Mouse (Mus musculus): ENCODE data around the gene Tom1l2. TPM values are rescaled to one million over a fixed set of nuclear protein-coding genes. Genes with fewer than 3 reads are reported as not detected.

The Tom1l2 gene
- polyA plus RNA-seq, 1 experiment from 2014 or later, result 19.7 TPM

DNA sequence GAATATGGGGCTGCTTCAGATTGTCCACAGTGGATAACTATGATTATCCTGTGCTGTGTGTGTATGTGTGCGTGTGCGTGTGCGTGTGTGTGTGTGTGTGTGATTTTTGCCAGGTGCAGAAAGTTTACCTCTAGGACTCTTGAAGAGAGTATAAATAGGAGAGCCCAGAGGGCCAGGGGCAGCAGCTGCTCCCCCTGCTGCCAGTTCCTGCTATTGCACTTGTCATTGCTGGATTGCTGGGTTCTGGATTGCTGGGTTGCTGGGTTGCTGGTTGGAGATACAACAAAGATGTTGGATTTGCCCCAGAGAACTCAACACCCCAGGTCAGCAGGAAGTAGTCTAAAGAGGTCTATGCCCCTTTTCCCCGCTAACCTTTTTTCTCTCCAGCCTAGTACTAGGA lies 14.4 kb downstream of the Tom1l2 start:
- no peak overlapping the region for H3K4me3 ChIP-seq (ENCODE audit: low read depth, low read length)
- no peak overlapping the region for H3K9ac ChIP-seq (replicated peaks; ENCODE audit: low read depth)
- H3K9me3 ChIP-seq (ENCODE audit: low read length), result no peaks in the 10 kb centered on the region
- H3K4me1 ChIP-seq (ENCODE audit: insufficient read depth, low read depth, low read length), result no peaks in the 10 kb centered on the region; the same call in none of the 2 replicates
- no peak for TF ChIP-seq EP300 (IDR thresholded peaks at IDR 0.05)
- TF ChIP-seq CTCF (IDR thresholded peaks at IDR 0.05), result peak; percentile 73
- ATAC-seq (peak; percentile 63), DNase-seq (ENCODE audit: low spot score) (peak; percentile 48)
- 60% methylated on average over 4 of the region's 4 CpGs for WGBS
- H3K4me2 ChIP-seq (replicated peaks; ENCODE audit: low read depth, low read length), result no peak overlapping the region
- H3K36me3 ChIP-seq (ENCODE audit: insufficient read depth, low read length), result no peaks in the 10 kb centered on the region
- H3K27ac ChIP-seq (ENCODE audit: low read length), result no peak overlapping the region
- H3K27me3 ChIP-seq (replicated peaks; ENCODE audit: insufficient read depth, low read length), result no peaks in the 10 kb centered on the region

DNA sequence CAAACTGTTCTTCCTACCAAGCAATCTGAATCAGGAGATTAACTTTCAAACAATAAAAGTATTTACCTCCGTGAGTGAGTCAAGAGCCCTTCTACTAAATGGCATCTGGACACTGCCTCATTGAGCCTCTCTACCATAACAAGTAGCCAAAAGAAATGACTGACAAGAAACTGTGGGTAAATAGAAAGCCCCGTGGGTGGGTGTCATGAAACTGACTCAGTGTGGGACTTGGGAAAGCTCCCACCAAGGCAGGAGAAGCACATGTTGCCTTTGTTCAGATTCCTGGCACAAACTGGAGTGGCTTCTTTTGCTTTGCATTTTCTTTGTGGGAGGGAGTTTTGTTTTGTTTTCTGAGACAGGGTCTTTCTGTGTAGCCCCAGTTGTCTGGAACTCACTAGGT lies 16.9 kb downstream of the Tom1l2 start:
- 48% methylated on average over 2 of the region's 2 CpGs for WGBS

GRCm38 (mm10) chr11:60334124-60334523 lies 18.6 kb downstream of the Tom1l2 start:
- no peaks in the 10 kb centered on the region; the same call in none of the 2 replicates for H3K4me1 ChIP-seq (ENCODE audit: insufficient read depth, low read depth, low read length)
- H3K27ac ChIP-seq (ENCODE audit: low read length), result peak overlapping the region; percentile 27; the same call in 1 of the 2 replicates
- 45% methylated on average over 3 of the region's 3 CpGs for WGBS
- no peak for DNase-seq (ENCODE audit: low spot score)
- TF ChIP-seq CTCF (IDR thresholded peaks at IDR 0.05), result no peak
- TF ChIP-seq EP300 (IDR thresholded peaks at IDR 0.05), result no peak
- H3K9ac ChIP-seq (replicated peaks; ENCODE audit: low read depth), result no peak overlapping the region
- H3K9me3 ChIP-seq (ENCODE audit: low read length), result no peaks in the 10 kb centered on the region
- H3K27me3 ChIP-seq (replicated peaks; ENCODE audit: insufficient read depth, low read length), result no peaks in the 10 kb centered on the region
- H3K4me3 ChIP-seq (ENCODE audit: low read depth, low read length), result no peak overlapping the region
- no peak for ATAC-seq
- no peaks in the 10 kb centered on the region for H3K36me3 ChIP-seq (ENCODE audit: insufficient read depth, low read length)
- H3K4me2 ChIP-seq (replicated peaks; ENCODE audit: low read depth, low read length), result no peak overlapping the region

More for the DNA sequence above, 16.9 kb downstream of the Tom1l2 start:
- H3K4me1 ChIP-seq (ENCODE audit: insufficient read depth, low read depth, low read length), result no peaks in the 10 kb centered on the region; the same call in none of the 2 replicates
- no peak overlapping the region for H3K4me2 ChIP-seq (replicated peaks; ENCODE audit: low read depth, low read length)
- no peaks in the 10 kb centered on the region for H3K27me3 ChIP-seq (replicated peaks; ENCODE audit: insufficient read depth, low read length)
- ATAC-seq (no peak), DNase-seq (ENCODE audit: low spot score) (peak; percentile 40)
- no peaks in the 10 kb centered on the region for H3K9me3 ChIP-seq (ENCODE audit: low read length)
- no peak overlapping the region for H3K4me3 ChIP-seq (ENCODE audit: low read depth, low read length)
- no peak for TF ChIP-seq CTCF (IDR thresholded peaks at IDR 0.05)
- TF ChIP-seq EP300 (IDR thresholded peaks at IDR 0.05), result no peak
- H3K36me3 ChIP-seq (ENCODE audit: insufficient read depth, low read length), result no peaks in the 10 kb centered on the region
- no peak overlapping the region for H3K9ac ChIP-seq (replicated peaks; ENCODE audit: low read depth)
- H3K27ac ChIP-seq (ENCODE audit: low read length), result peak overlapping the region; percentile 15; the same call in 1 of the 2 replicates

DNA sequence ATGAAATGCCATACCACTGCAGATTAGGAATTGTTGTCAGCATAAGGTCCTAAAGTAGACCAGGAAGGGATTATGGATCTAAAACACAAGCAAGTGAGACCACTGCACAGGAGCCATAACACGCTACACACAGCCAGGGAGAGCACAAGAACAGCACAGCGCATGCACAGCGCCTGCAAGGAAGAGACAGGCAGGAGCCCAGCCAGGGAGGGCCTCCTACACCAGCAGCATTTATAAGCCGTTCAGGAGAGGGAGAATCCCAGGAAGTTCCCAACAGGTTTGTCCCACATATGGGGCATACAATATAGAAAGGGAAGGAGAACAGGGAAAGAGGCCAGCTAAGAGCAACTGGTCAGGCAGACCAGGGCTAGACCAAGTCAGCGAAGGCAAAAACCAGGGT lies 19.2 kb downstream of the Tom1l2 start:
- Histone ChIP-seq H3K4me3 (ENCODE audit: low read depth, low read length) (no peak overlapping the region), H3K27ac (ENCODE audit: low read length) (peak overlapping the region; percentile 27), H3K4me1 (ENCODE audit: insufficient read depth, low read depth, low read length) (no peaks in the 10 kb centered on the region; the same call in none of the 2 replicates), H3K4me2 (replicated peaks; ENCODE audit: low read depth, low read length) (no peak overlapping the region), H3K36me3 (ENCODE audit: insufficient read depth, low read length) (no peaks in the 10 kb centered on the region), H3K9ac (replicated peaks; ENCODE audit: low read depth) (no peak overlapping the region), H3K27me3 (replicated peaks; ENCODE audit: insufficient read depth, low read length) (no peaks in the 10 kb centered on the region), H3K9me3 (ENCODE audit: low read length) (no peaks in the 10 kb centered on the region)
- TF ChIP-seq EP300 (IDR thresholded peaks at IDR 0.05) (no peak), CTCF (IDR thresholded peaks at IDR 0.05) (no peak)
- DNase-seq (ENCODE audit: low spot score) (no peak), ATAC-seq (no peak)
- 76% methylated on average over 5 of the region's 5 CpGs for WGBS

DNA sequence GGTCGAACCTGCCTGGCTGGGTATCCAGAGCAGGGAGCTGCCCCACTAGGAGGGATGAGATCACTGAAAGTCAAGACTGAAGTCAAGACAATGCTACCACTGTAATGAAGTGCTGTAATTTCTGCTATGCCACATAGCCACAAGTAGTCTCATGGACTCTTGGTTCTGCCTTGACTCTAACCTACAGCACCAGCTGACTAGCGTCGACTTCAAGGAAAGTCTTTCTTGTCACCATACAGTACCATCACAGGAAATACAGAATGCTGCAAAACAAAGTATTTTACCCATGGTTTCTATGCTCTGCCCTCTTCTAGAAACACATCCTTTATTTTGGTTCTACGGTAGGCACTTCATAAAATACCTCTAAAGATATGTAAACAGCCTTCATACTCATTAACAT lies 22.2 kb downstream of the Tom1l2 start:
- ATAC-seq (no peak), DNase-seq (ENCODE audit: low spot score) (no peak)
- H3K36me3 ChIP-seq (ENCODE audit: insufficient read depth, low read length), result no peaks in the 10 kb centered on the region
- no peaks in the 10 kb centered on the region; the same call in 1 of the 2 replicates for H3K4me1 ChIP-seq (ENCODE audit: insufficient read depth, low read depth, low read length)
- no peak for TF ChIP-seq CTCF (IDR thresholded peaks at IDR 0.05)
- no peak overlapping the region for H3K9ac ChIP-seq (replicated peaks; ENCODE audit: low read depth)
- no peak overlapping the region for H3K4me3 ChIP-seq (ENCODE audit: low read depth, low read length)
- H3K27me3 ChIP-seq (replicated peaks; ENCODE audit: insufficient read depth, low read length), result no peaks in the 10 kb centered on the region
- H3K27ac ChIP-seq (ENCODE audit: low read length), result no peak overlapping the region
- no peak overlapping the region for H3K4me2 ChIP-seq (replicated peaks; ENCODE audit: low read depth, low read length)
- no peaks in the 10 kb centered on the region for H3K9me3 ChIP-seq (ENCODE audit: low read length)
- WGBS, result 51% methylated on average over 4 of the region's 4 CpGs

DNA sequence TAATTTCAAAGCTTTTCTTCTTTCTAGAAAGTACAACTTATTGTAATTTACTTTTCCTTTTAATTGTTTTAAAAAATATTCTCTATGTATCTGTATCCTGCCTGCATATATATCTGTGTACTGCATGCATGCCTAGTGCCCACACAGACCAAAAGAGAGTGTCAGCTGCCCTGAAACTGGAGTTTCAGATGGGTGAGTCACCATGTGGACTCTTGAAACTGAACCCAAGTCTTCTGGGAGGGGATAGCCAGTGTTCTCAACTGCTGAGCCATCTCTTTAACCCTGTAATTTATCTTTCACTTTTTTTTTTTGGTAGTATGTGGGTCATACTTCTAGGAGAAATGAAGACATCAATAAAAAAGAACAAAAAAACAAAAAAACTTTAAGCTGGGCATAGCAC lies 29.0 kb downstream of the Tom1l2 start:
- no peak overlapping the region for H3K4me3 ChIP-seq (ENCODE audit: low read depth, low read length)
- H3K9me3 ChIP-seq (ENCODE audit: low read length), result no peaks in the 10 kb centered on the region
- H3K27ac ChIP-seq (ENCODE audit: low read length), result no peak overlapping the region
- H3K36me3 ChIP-seq (ENCODE audit: insufficient read depth, low read length), result no peaks in the 10 kb centered on the region
- H3K27me3 ChIP-seq (replicated peaks; ENCODE audit: insufficient read depth, low read length), result no peaks in the 10 kb centered on the region
- 0 out of 2 replicates have a peak, but pooled peaks cover 8% of the 10 kb centered on the region for H3K4me1 ChIP-seq (ENCODE audit: insufficient read depth, low read depth, low read length)
- H3K9ac ChIP-seq (replicated peaks; ENCODE audit: low read depth), result no peak overlapping the region
- ATAC-seq (no peak), DNase-seq (ENCODE audit: low spot score) (no peak)
- TF ChIP-seq EP300 (IDR thresholded peaks at IDR 0.05), result no peak
- no peak overlapping the region for H3K4me2 ChIP-seq (replicated peaks; ENCODE audit: low read depth, low read length)

DNA sequence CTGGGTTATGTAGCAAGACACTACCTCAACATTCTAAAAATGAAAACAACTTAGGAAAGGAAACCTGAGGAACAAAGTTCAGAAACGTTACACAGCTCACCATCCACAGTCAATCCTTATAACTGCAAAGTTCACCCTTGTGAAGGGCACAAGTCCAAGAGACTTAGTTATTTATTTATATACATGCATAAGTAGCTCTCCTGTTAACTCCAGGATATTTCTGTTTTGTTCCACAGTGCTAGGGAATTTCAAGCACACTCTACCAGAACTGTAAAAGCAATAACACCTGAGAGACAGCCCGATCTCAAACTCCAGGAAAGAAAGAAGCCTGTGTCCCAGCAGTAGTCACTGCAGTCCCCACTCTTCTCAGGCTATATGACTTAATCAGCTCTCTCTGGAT lies 31.3 kb downstream of the Tom1l2 start:
- Histone ChIP-seq H3K4me2 (replicated peaks; ENCODE audit: low read depth, low read length) (no peak overlapping the region), H3K4me3 (ENCODE audit: low read depth, low read length) (no peak overlapping the region), H3K4me1 (ENCODE audit: insufficient read depth, low read depth, low read length) (peaks cover 15% of the 10 kb centered on the region; the same call in 1 of the 2 replicates), H3K9ac (replicated peaks; ENCODE audit: low read depth) (no peak overlapping the region), H3K27ac (ENCODE audit: low read length) (peak overlapping the region; percentile 43; the same call in 1 of the 2 replicates), H3K9me3 (ENCODE audit: low read length) (no peaks in the 10 kb centered on the region), H3K36me3 (ENCODE audit: insufficient read depth, low read length) (no peaks in the 10 kb centered on the region), H3K27me3 (replicated peaks; ENCODE audit: insufficient read depth, low read length) (no peaks in the 10 kb centered on the region)
- peak; percentile 72 for ATAC-seq
- DNase-seq (ENCODE audit: low spot score), result peak; percentile 73
- 0 out of 2 replicates have a peak, but pooled peaks have one; percentile 17 for TF ChIP-seq EP300 (IDR thresholded peaks at IDR 0.05)
- no peak for TF ChIP-seq CTCF (IDR thresholded peaks at IDR 0.05)
- 52% methylated on average over 2 of the region's 2 CpGs for WGBS
